Mouse (Mus musculus): ENCODE measurements at regions not wholly inside any gene's neighbourhood (a gene's known extent, or its start where the extent isn't known, plus 50 kb on each side); places are given as distances from the start of the nearest gene placed in this dataset.
"Not testable (repeated sequence)": the region's sequence is repeated elsewhere in the genome, so short reads cannot be mapped to it uniquely, and the experiment has no call there.

DNA sequence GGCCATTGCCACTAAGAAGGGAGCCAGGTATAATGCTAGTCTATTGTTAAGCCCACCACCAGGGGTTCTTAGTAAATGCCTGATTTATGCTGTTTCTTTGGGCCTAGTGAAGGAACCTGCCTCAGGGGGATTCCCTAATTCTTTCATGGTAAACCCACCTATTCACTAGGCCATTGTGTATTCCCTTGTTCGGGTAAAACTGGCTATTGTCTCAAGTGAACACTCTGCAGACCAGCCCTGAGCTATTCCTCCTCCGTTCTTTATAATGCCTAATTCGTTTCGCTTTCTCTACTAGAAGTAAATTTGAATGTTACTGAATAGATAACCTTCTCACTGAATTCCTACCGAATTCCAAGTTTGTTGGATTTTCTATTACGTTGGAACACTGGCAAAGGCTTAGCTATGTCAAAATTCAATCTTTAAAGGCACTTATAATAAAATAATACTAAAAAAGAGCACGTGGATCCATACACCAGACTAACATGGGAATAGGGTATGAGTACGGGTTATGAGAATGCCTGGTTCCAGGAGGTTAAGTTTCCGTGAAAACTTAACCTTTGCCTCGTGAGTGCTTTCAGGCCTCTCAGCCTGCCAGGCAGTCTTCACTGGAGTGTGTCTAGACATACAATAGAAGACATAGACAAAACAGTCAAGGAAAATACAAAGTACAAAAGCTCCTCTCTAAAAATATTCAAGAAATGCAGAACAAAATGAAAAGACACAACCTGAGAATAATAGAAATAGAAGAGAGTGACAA, 536.8 kb upstream of the Cntn5 start:
- ATAC-seq (ENCODE audit: insufficient number of reproducible peaks, insufficient read depth, low FRiP score, low TSS enrichment, low read depth); H3K9ac ChIP-seq (replicated peaks); H3K4me1 ChIP-seq (replicated peaks); H3K27ac ChIP-seq; H3K4me3 ChIP-seq (replicated peaks); H3K36me3 ChIP-seq; H3K27me3 ChIP-seq; H3K4me2 ChIP-seq; H3K9me3 ChIP-seq: not testable (repeated sequence)
- WGBS, result 83% methylated on average over 10 of the region's 10 CpGs

DNA sequence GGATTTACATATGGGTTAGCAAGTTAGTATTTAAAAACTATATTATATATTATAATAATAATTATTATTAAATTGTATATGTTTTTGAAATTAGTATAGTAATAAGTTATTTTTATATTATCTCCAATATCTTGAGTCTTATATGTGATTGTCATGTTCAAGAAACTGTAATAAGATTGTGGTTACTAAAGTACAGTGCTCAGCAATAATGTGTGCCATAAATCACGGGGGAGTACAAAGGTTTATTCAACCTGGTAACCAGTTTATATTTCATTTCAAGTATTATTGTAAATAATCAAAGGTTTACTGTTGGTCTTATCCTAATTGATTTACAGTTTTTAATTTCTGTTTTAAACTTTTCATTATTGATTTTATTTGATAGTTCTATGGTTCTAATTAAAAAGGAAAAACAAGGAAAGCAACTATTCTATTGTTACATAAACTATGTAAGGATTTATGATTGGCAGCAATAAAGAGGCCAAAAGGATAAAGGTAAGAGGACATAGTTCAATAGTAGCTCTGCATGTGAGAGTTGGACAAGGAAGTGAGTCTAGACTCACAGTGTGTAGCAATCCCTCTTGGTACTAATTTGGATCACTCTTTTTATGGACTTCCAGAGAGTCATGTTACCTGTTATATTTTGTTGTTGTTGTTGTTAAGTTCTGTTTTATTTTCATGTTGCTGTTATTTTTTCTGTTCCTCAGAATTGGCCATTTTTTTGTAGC, 532.0 kb upstream of the Cntn5 start:
- ATAC-seq (ENCODE audit: insufficient number of reproducible peaks, insufficient read depth, low FRiP score, low TSS enrichment, low read depth), result no peak
- WGBS, result 63% methylated on average over 1 of the region's 1 CpGs

DNA sequence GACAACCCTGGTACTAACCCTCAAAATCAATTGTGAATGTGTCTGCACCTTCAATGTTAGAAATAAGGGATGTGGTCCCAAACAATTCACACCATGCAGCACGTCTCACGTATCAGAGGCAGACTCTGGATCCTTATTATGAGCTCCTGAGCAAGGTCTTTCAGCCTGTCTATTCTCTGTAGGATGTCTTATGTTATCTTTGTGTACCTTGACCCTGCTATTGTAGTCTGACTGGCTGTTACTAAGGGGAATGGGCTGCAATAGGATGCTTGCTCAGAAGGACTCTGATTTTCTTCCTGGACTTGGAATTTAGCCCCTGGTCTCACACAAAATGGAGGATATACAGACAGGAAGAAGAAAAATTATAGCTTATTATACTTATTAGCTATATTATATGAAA, 531.4 kb upstream of the Cntn5 start:
- 81% methylated on average over 2 of the region's 2 CpGs for WGBS

More for the DNA sequence above, 532.0 kb upstream of the Cntn5 start:
- H3K4me3 ChIP-seq (replicated peaks), result no peak overlapping the region
- H3K4me2 ChIP-seq, result no peak overlapping the region
- H3K36me3 ChIP-seq, result no peaks in the 10 kb centered on the region
- no peak overlapping the region for H3K9ac ChIP-seq (replicated peaks)
- no peak overlapping the region for H3K27ac ChIP-seq
- no peaks in the 10 kb centered on the region for H3K4me1 ChIP-seq (replicated peaks)
- H3K27me3 ChIP-seq, result no peaks in the 10 kb centered on the region
- no peaks in the 10 kb centered on the region for H3K9me3 ChIP-seq

DNA sequence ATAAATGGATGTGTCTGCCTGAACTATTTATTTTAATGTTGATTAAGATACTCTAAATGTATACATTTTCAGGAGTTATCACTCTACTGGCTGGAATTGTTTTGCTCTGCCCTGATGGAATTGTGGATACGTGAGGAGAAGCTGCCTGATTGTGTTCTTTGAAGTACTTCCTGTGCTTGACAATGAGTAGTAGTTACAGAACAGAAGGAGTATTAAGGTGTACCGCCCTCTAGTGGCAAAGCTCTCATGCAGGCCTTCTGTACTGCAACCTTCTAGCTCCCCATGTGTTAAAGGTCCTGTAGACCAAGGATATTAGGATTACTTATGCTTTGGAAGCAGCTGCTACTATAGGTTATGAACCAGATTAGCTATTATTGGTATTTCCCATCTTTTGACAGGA, 530.4 kb upstream of the Cntn5 start:
- WGBS, result 22% methylated on average over 2 of the region's 2 CpGs
- no peak for ATAC-seq (ENCODE audit: insufficient number of reproducible peaks, insufficient read depth, low FRiP score, low TSS enrichment, low read depth)
- Histone ChIP-seq H3K36me3 (no peaks in the 10 kb centered on the region), H3K4me3 (replicated peaks) (no peak overlapping the region), H3K9me3 (no peaks in the 10 kb centered on the region), H3K4me1 (replicated peaks) (no peaks in the 10 kb centered on the region), H3K4me2 (no peak overlapping the region), H3K27ac (no peak overlapping the region), H3K27me3 (no peaks in the 10 kb centered on the region), H3K9ac (replicated peaks) (no peak overlapping the region)

More for the DNA sequence above, 531.4 kb upstream of the Cntn5 start:
- H3K9me3 ChIP-seq, result no peaks in the 10 kb centered on the region
- no peak overlapping the region for H3K27ac ChIP-seq
- ATAC-seq (ENCODE audit: insufficient number of reproducible peaks, insufficient read depth, low FRiP score, low TSS enrichment, low read depth), result no peak
- H3K4me3 ChIP-seq (replicated peaks), result no peak overlapping the region
- no peaks in the 10 kb centered on the region for H3K4me1 ChIP-seq (replicated peaks)
- no peaks in the 10 kb centered on the region for H3K27me3 ChIP-seq
- H3K9ac ChIP-seq (replicated peaks), result no peak overlapping the region
- H3K36me3 ChIP-seq, result no peaks in the 10 kb centered on the region
- no peak overlapping the region for H3K4me2 ChIP-seq

DNA sequence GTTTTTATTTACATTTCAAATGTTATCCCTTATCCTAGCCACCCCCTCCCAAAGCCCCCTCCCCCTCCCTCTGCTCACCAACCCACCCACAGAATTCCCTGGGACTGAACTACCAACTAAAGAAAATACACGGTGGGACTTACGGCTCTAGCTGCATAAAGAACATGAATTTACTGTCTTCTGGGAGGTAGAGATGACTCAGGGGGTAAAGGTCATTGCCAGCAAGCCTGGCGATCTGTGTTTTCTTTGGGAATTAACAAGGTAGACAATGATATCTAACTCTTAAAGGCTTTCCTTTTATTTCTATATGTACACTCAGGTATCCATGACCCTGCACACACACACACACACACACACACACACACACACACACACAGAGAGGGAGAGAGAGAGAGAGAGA, 521.9 kb upstream of the Cntn5 start:
- H3K36me3 ChIP-seq, result no peaks in the 10 kb centered on the region
- no peaks in the 10 kb centered on the region for H3K4me1 ChIP-seq (replicated peaks)
- H3K27ac ChIP-seq, result no peak overlapping the region
- no peaks in the 10 kb centered on the region for H3K9me3 ChIP-seq
- no peak overlapping the region for H3K4me3 ChIP-seq (replicated peaks)
- H3K9ac ChIP-seq (replicated peaks), result no peak overlapping the region
- H3K27me3 ChIP-seq, result no peaks in the 10 kb centered on the region
- ATAC-seq (ENCODE audit: insufficient number of reproducible peaks, insufficient read depth, low FRiP score, low TSS enrichment, low read depth), result no peak
- WGBS, result 84% methylated on average over 3 of the region's 3 CpGs
- H3K4me2 ChIP-seq, result no peak overlapping the region

DNA sequence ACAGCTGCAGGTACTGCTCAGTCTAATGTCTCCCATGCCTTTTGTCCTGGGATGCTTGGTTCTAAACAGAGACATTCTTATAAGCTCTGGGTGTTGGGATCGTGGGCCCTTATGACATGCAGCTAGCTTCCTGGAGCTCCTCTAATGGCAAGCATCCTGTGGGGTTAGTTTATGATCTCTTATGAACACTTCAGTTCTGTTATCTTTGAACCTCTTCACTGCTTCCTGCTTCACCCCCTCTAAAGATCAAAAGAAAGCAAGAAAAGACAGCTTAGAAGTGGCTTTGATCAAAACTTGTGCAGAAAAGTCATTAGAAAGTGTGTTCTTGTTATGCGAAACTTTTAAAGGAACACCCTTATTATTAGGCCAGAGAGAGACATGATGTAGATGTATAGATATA, 492.3 kb upstream of the Cntn5 start:
- no peak overlapping the region for H3K4me3 ChIP-seq (replicated peaks)
- no peaks in the 10 kb centered on the region for H3K4me1 ChIP-seq (replicated peaks)
- no peak overlapping the region for H3K27ac ChIP-seq
- no peaks in the 10 kb centered on the region for H3K9me3 ChIP-seq
- H3K4me2 ChIP-seq, result no peak overlapping the region
- no peak overlapping the region for H3K9ac ChIP-seq (replicated peaks)
- H3K27me3 ChIP-seq, result no peaks in the 10 kb centered on the region
- 61% methylated on average over 2 of the region's 2 CpGs for WGBS
- ATAC-seq (ENCODE audit: insufficient number of reproducible peaks, insufficient read depth, low FRiP score, low TSS enrichment, low read depth), result no peak
- no peaks in the 10 kb centered on the region for H3K36me3 ChIP-seq

DNA sequence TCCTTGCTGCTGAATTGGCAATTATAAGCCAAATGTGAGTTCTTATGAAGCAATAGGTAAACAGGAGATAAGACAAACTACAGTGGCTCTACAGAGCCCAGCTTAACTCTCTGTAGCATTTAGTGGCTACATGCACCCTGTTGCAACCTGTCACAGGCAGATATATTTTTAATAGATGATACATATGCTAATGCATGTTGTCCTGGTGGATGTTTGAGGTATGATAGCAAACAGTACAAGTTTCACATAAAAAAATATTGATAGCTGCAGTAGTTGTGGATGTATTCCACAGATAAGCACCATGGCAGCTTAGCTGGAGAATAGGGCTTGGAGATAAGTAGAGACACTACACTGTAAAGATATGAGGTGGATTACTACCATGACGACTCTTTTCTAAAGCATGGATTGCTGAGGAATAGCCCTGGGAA, 477.1 kb upstream of the Cntn5 start:
- ATAC-seq (ENCODE audit: insufficient number of reproducible peaks, insufficient read depth, low FRiP score, low TSS enrichment, low read depth), result no peak
- no peak overlapping the region for H3K4me2 ChIP-seq
- no peaks in the 10 kb centered on the region for H3K36me3 ChIP-seq
- H3K27ac ChIP-seq, result no peak overlapping the region
- no peak overlapping the region for H3K4me3 ChIP-seq (replicated peaks)
- no peaks in the 10 kb centered on the region for H3K4me1 ChIP-seq (replicated peaks)
- H3K27me3 ChIP-seq, result no peaks in the 10 kb centered on the region
- H3K9ac ChIP-seq (replicated peaks), result no peak overlapping the region
- 79% methylated on average over 1 of the region's 1 CpGs for WGBS
- no peaks in the 10 kb centered on the region for H3K9me3 ChIP-seq

DNA sequence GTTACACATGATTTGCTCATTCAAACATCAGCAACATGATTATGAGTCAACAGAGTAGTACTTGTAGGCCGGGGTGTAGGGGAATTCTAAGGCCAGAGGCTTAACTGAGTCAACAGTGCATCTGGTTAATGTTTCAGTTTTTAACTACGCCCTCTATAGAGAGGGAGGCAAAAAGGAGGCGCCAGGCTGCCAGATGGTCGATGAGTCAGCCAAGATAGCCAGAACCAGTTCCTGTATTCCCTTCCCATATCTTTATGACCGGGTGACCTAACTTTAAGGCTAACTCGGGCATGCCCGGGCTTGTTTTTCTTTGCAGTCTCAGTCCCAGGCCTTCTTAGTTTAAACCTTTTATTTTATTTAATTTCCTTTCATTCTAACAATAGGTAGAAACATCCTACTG, 476.0 kb upstream of the Cntn5 start:
- Histone ChIP-seq H3K4me2 (no peak overlapping the region), H3K9ac (replicated peaks) (no peak overlapping the region), H3K27ac (no peak overlapping the region), H3K36me3 (no peaks in the 10 kb centered on the region), H3K4me3 (replicated peaks) (no peak overlapping the region), H3K4me1 (replicated peaks) (no peaks in the 10 kb centered on the region), H3K9me3 (no peaks in the 10 kb centered on the region), H3K27me3 (no peaks in the 10 kb centered on the region)
- ATAC-seq (ENCODE audit: insufficient number of reproducible peaks, insufficient read depth, low FRiP score, low TSS enrichment, low read depth), result no peak
- 84% methylated on average over 7 of the region's 7 CpGs for WGBS

DNA sequence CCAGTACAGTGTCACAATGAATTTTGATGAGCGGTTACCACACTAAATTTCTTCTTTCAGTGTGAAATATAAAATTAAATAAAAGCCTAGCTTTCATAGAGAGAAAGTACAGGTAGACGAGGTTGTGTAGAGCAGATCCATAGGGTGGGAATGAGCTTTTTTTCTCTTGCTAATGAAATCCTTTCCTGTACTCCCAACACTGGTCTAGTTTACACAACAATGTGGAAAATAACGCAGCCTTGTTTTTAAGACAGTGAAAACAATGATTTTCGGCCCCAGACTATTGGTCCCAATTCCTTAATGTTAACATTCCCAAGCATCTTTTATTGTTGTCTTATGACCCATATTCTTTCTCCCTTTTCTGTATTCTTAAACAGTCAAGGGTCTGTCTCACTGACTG, 473.5 kb upstream of the Cntn5 start:
- WGBS, result 83% methylated on average over 4 of the region's 4 CpGs
- Histone ChIP-seq H3K4me1 (replicated peaks) (no peaks in the 10 kb centered on the region; the same call in 1 of the 2 replicates), H3K4me3 (replicated peaks) (no peak overlapping the region), H3K27me3 (no peaks in the 10 kb centered on the region), H3K9me3 (no peaks in the 10 kb centered on the region), H3K9ac (replicated peaks) (no peak overlapping the region), H3K4me2 (no peak overlapping the region), H3K36me3 (no peaks in the 10 kb centered on the region), H3K27ac (no peak overlapping the region)
- ATAC-seq (ENCODE audit: insufficient number of reproducible peaks, insufficient read depth, low FRiP score, low TSS enrichment, low read depth), result no peak

DNA sequence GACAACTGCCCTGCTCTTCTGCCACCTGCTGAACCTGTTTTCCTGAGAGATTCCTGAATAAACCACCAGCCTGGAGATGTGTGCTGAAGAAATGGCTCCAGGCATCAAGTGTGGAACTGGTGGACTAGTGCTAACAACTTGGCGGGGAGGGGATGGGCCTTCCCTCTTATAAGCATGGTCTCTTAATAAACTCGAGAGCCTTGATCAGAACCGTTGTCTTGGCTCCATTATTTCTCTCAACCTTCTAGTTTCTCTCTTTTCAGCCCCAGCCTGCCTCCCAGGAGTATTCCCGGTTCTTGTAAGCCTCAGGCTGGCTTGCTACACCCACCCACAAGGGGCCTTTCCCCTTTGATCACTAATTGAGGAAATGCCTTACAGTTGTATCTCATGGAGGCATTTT, 473.0 kb upstream of the Cntn5 start:
- Histone ChIP-seq H3K9me3 (no peaks in the 10 kb centered on the region), H3K27ac (no peak overlapping the region), H3K9ac (replicated peaks) (no peak overlapping the region), H3K27me3 (no peaks in the 10 kb centered on the region), H3K4me1 (replicated peaks) (no peaks in the 10 kb centered on the region; the same call in 1 of the 2 replicates), H3K36me3 (no peaks in the 10 kb centered on the region), H3K4me3 (replicated peaks) (no peak overlapping the region), H3K4me2 (no peak overlapping the region)
- ATAC-seq (ENCODE audit: insufficient number of reproducible peaks, insufficient read depth, low FRiP score, low TSS enrichment, low read depth), result no peak
- WGBS, result 60% methylated on average over 4 of the region's 4 CpGs

DNA sequence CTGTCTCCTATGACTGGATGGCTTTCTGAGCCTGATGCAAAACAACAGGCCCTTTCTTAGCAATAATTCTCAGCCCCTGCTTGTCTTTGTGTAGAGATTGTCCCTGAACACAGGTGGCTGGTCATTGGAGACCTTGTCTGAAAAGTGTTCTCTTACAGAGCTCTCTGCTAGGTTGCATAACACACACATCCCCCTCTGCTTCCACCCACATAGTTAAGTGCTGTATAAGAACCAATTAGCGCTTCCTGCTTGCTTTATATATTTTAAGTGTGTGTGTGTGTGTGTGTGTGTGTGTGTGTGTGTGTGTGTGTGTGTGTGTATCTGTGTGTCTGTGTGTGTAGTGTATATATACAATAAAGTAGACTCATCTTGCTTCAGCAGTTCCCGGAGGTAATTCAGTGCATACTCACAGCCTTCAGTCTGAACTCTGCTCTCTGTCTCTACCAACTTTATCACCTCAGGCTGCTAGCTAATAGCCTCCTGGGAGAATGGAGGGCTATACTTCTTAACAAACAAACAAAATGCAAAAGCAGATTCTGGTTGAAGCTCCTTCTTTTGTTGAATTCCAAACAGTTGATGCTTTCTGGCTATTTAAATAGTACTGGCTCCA, 468.8 kb upstream of the Cntn5 start:
- Histone ChIP-seq H3K27ac (no peak overlapping the region), H3K27me3 (no peaks in the 10 kb centered on the region), H3K4me2 (no peak overlapping the region), H3K9ac (replicated peaks) (no peak overlapping the region), H3K9me3 (no peaks in the 10 kb centered on the region), H3K4me3 (replicated peaks) (no peak overlapping the region), H3K36me3 (no peaks in the 10 kb centered on the region), H3K4me1 (replicated peaks) (no peaks in the 10 kb centered on the region; the same call in 1 of the 2 replicates)
- ATAC-seq (ENCODE audit: insufficient number of reproducible peaks, insufficient read depth, low FRiP score, low TSS enrichment, low read depth), result no peak
- WGBS, result 64% methylated on average over 2 of the region's 2 CpGs
